Mouse (Mus musculus): ENCODE results near the gene Odf3b.

DNA sequence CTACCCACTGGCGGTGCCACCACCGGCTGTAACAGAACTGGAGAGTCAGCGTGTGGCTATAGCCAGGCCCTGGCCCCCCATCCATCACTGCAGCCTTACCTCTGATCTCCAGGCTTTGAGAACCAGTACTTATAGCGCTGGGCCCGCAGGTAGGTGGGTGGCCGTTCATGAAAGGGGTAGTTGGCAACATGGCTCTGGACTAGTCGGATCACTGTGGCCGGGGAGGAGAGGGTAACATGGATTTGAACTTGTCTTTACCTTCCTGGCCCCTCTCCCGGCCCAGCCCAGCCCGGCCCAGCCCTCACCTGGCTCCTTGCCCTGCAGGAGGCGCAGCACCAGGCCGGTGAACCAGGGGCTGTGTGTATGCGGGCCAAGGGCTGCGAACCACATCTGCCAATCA, 27.0 kb downstream of the Odf3b start:
- no peak for TF ChIP-seq POLR2A (IDR thresholded peaks at IDR 0.05; ENCODE audit: borderline replicate concordance, extremely low read depth, low read depth, low read length)
- TF ChIP-seq CTCF (IDR thresholded peaks at IDR 0.05; ENCODE audit: insufficient read depth, low read length), result no peak
